Mouse (Mus musculus) brain, embryonic 14.5 days (tissue): ENCODE results near the gene Vsig1. TPM values are rescaled to one million over a fixed set of nuclear protein-coding genes. Genes with fewer than 3 reads are reported as not detected.
A peak's percentile ranks its signal among the peaks of the same experiment; 100 is the strongest.

Experiments used
- DNase-seq: peaks from one replicate; pipeline ENCODE4 v3.0.0-alpha.2; 2011; ENCODE audit warnings: low read depth
- CTCF ChIP-seq: fragments of 200-500 bp; IDR thresholded peaks from 2 replicates; pipeline ENCODE4 v1.5.1; 2012; ENCODE audit warnings: inconsistent platforms, mild to moderate bottlenecking, moderate library complexity, borderline replicate concordance; ENCODE audit not compliant: insufficient read depth, insufficient read length; ENCODE audit errors: extremely low read depth
- POLR2A ChIP-seq: fragments of 200-500 bp; IDR thresholded peaks from 2 replicates; pipeline ENCODE4 v1.6.1; 2012; ENCODE audit warnings: mild to moderate bottlenecking, inconsistent platforms, borderline replicate concordance; ENCODE audit not compliant: poor library complexity, insufficient read depth, insufficient read length, severe bottlenecking; ENCODE audit errors: extremely low read depth
- polyA plus RNA-seq: library from polyadenylated mRNA; depleted of rRNA; stranded (reverse); fragments of >200 nt; gene quantifications from 2 replicates; pipeline ENCODE4 v1.2.3, GENCODE M21; 2012; rRNA removed

The Vsig1 gene
- polyA plus RNA-seq, 1 experiment: not detected

- DNase-seq: no peak
- TF ChIP-seq POLR2A: no peak
- no peak for TF ChIP-seq CTCF
Observed at GRCm38 (mm10) chrX:140956959-140957358, 49.6 kb downstream of the Vsig1 start.

GRCm38 (mm10) chrX:140978943-140979342 lies 71.5 kb downstream of the Vsig1 start:
- TF ChIP-seq CTCF: no peak
- TF ChIP-seq POLR2A: no peak
- DNase-seq: no peak

DNA sequence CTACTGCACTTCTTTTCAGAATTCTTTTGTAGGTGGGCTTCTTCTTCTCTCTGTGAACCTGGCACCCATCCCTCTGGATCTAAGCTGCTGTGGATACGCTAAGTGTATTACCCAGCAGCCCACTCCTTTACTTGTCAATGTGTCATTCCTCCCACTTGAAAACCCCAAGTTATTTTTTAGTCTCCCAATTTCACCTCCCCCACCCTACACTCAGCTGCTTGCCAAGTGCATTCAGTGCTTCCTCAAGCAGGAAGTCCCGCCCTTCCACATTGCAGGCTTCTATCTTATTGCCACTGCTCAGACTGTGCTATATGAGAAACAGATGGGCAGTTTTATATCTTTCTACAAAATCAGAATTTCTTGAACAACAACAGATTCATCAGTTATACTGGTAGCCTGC lies 72.1 kb downstream of the Vsig1 start:
- TF ChIP-seq POLR2A (no peak), CTCF (no peak)
- DNase-seq: peak; percentile 27

- no peak for TF ChIP-seq CTCF
- TF ChIP-seq POLR2A: no peak
- no peak for DNase-seq
Observed at GRCm38 (mm10) chrX:140980163-140980562, 72.8 kb downstream of the Vsig1 start.

DNA sequence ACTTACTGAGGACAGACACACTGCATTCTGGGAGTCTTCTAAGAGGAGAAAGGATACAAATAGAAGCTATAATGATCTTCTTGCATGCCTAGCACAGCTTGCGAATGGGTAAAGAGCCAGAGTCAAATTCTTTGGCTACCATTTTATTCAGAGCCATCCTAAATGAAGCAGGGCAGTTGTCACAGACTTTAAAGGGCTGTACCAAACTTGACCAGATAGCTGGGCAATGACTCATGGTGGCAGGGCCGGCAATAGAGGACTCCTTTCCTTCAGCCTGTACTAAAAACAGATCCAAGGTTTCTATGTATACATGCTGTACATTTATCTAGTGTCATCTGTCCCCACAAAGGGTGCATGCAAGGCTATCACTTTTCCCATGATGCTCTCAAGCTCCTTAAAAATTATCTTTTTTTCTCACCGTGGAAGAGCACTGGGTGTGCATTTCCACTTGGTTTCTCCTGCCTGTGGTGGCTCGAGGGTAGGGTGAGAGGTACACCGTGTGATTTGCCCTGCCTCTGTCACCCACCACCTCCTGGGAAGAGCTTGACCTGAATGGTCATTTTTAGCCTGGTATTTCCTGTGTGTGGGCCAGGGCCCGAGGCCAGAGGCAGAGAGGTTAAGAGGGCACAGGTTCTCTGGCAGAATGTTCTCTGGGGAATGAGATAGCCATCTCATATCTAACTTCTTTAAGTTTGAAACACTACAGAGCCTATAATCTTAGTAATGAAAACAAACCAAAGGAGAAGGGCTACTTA lies 76.0 kb downstream of the Vsig1 start:
- TF ChIP-seq CTCF (no peak), POLR2A (no peak)

DNA sequence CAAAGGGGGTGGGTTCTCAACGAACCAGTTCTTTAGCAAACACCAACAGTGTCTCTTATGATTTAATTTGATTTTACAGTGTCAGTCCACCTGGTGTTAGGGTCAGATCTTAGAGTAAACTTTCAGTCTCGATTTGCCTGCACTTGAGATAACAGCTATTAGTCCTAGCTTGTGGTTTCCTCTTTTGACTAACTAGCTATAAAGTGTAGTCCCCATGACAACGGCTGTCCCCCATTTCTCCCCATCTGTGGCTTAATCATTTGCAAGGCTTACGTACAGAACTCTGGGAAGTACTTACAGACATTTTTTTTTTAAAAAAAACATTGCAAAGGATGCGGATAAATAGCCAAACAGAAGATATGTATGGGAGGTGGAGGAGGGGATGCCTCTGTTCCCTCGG lies 77.4 kb downstream of the Vsig1 start:
- no peak for DNase-seq
- no peak for TF ChIP-seq POLR2A

More for the DNA sequence above, 76.0 kb downstream of the Vsig1 start:
- DNase-seq: no peak

DNA sequence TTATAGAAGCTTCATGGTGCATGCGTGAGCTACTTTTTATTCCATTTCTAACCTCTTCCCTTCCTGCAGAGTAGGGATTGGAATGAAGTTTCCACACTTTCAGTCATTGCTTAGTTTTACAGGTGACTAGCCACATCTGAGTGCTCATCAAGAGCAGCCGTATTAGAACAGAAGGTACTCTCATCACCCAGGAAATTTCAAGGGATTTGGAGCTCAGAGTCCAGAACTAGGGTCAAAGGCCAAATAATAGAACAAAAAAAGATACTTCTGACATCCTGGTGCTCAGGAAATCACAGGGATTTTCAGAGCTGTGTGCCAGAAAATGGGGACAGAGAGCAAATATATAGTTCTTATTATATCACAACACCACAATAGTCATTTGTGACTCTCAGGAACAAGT lies 77.8 kb downstream of the Vsig1 start:
- TF ChIP-seq POLR2A (no peak), CTCF (no peak)
- DNase-seq: no peak

Other genes with a start within 250 kb of the Vsig1 start
- 7.3 and 12.2 TPM in 2 replicates for gene Mid2, start 243.0 kb upstream of the Vsig1 start, polyA plus RNA-seq
- not detected in 2 replicates for gene Tex13b, start 94.2 kb upstream of the Vsig1 start, polyA plus RNA-seq
- gene Psmd10, start 49.1 kb downstream of the Vsig1 start, polyA plus RNA-seq: 18.5 and 19.4 TPM in 2 replicates
- 12.0 and 12.5 TPM in 2 replicates for gene Atg4a, start 49.3 kb downstream of the Vsig1 start, polyA plus RNA-seq